Mouse (Mus musculus): Measurements from ENCODE around the gene Atf7ip2. TPM values are rescaled to one million over a fixed set of nuclear protein-coding genes. Genes with fewer than 3 reads are reported as not detected.

The Atf7ip2 gene
- total RNA-seq, 2 experiments from 2014 or later = not detected

DNA sequence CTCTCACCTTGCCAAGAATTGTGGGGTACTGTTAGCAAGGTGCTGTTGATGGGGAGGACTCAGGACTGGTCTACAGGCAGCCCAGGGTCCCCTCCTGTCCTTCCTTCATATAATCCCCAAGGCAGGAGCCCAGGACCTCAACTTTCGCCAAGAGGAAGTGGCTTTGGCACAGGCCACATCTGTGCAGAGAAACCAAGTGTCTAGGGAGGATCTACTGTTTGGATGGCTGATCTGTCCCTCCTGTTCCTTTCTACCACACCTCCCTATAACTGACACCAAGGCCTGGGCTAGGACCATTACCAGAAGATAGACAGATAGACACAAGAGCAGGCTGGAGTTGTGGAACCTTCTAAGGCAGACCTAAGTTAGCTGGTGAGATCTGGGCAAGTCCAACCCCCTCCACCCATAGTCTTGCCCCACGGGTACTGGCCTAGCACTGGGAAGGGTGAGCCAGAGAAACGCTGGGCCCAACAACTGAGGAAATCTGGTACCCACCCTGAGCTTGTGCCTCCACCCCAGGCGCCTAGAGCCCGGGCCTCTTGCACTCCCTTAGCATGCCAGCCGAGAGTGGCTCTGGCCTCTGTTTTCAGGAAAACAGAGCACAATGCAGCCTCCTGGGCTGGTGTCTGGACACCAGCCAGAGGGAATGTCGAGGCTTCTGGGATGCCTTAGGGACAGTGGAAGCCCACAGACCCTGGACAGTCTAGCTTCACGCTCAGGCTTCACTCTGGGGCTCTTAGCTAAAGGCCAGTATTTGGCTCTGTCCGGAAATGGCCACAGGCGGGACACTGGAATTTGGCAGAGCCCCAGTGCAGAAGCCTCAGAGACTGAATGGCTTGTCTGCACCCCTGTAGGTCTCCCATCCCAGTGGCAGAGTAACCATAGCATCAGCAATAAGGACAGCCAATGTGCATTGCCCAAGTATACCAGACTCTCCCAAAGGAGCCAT lies 105.5 kb downstream of the Atf7ip2 start:
- no peak for DNase-seq

- no peak for DNase-seq
These were observed 107.1 kb downstream of the Atf7ip2 start for GRCm38 (mm10) chr16:10299637-10300036.

DNA sequence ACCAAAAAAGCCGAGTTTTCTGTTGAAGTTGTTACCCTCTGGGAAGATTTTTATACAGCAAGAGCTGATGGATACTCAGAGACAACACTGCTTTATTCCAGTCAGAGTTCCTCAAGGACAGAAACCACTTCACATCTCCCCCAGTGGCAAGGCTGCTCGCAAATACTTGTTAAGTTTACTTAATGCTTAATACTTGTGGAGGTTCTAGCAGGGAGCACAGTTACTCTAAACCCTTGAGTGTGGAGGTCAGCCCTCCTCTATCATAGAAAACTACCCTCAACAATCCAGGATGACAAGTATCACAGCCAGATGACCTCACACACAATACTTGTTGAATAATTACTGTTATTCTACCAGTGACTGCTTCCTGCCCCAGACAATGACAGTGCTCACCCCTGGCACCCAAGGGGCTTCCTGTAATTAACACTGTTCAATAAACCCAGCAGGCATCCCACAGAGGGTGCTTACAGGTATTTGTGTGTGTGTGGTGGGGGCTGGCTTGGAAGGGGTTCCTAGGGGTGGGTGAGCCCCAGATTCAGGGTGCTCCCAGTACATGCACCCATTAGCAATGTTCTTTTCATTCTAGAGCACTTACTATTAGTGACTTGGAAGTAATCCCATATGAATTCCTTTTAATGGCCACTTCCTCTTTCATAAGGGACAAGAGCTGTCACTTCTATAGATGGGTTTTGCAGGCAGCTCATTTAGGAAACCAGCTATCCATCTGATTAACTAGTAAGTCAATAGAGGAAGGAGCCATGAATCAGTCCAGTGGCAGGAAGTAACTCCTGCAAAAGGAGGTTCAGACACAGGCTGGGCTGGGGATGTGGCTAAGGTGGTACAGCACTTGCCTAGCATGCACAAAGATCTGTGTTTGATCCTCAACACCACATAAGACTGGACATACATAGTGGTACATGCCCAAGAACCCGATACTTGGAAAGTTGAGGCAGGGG lies 108.0 kb downstream of the Atf7ip2 start:
- DNase-seq = no peak

Small RNA genes within 50 kb of the gene (microRNA-seq; reads per million reads assigned to microRNA genes)
- gene Gm22932 (ENCODE audit: borderline replicate concordance in 2 of 2) = 0 reads per million in 2 experiments

Other genes with a start within 250 kb of the Atf7ip2 start
- gene Grin2a, start 197.2 kb upstream of the Atf7ip2 start, total RNA-seq (2021) = under 1 TPM; 0.08 to 0.32 TPM
- gene Rpl39l, start 22.5 kb upstream of the Atf7ip2 start, total RNA-seq (2021) = under 1 TPM; 0.35 to 0.36 TPM
- gene Emp2, start 121.3 kb downstream of the Atf7ip2 start, total RNA-seq (2021) = 1 to 10 TPM; 5.7 to 7.8 TPM
- not detected for gene Tekt5, start 202.8 kb downstream of the Atf7ip2 start, total RNA-seq (2021)
- gene Nubp1, start 219.2 kb downstream of the Atf7ip2 start, total RNA-seq (2021) = 1 to 10 TPM; 6.3 to 6.6 TPM